Mouse (Mus musculus): ENCODE results near the gene A530016L24Rik. TPM values are rescaled to one million over a fixed set of nuclear protein-coding genes. Genes with fewer than 3 reads are reported as not detected.
A peak's percentile ranks its signal among the peaks of the same experiment; 100 is the strongest.

A530016L24Rik gene
- total and polyA plus RNA-seq, 3 experiments, result 0.27 TPM; not detected in 2

DNA sequence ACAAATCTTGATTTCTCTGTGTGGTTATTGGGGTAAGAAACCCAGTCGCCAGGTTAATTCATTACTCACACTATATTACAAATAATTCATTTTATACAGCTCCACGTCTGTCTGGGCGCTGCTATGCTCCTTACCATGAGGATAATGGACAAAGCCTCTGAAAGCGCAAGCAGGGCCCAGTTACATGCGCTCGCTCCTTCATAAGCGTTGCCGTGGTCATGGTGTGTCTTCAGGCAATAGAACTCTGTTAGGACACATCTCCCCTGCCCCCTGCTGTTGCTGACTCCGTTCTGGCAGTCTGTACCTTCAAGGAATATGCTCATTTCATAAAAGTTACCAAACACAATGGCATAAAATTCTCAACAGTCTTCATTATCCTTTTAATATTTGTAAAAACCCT, 37.4 kb upstream of the A530016L24Rik start:
- ATAC-seq (ENCODE audit: extremely low read depth, insufficient number of reproducible peaks, low FRiP score, poor library complexity, severe bottlenecking), result no peak
- no peak for DNase-seq (ENCODE audit: low spot score)
- H3K4me3 ChIP-seq (ENCODE audit: low read depth, low read length), result no peak overlapping the region
- no peaks in the 10 kb centered on the region for H3K36me3 ChIP-seq (replicated peaks)
- TF ChIP-seq TAL1 (conservative IDR thresholded peaks at IDR 0.05; ENCODE audit: low read depth, low read length) (no peak), GATA1 (IDR thresholded peaks at IDR 0.05; ENCODE audit: borderline replicate concordance, low read length) (no peak), CTCF (IDR thresholded peaks at IDR 0.05; ENCODE audit: low read depth, low read length) (no peak)
- H3K27me3 ChIP-seq (ENCODE audit: insufficient read depth, low read length), result peaks cover 9% of the 10 kb centered on the region; the same call in 1 of the 2 replicates
- peaks cover 6% of the 10 kb centered on the region; the same call in 1 of the 2 replicates for H3K9me3 ChIP-seq (replicated peaks)
- no peaks in the 10 kb centered on the region for H3K4me1 ChIP-seq (ENCODE audit: insufficient read depth, low read depth, low read length)

DNA sequence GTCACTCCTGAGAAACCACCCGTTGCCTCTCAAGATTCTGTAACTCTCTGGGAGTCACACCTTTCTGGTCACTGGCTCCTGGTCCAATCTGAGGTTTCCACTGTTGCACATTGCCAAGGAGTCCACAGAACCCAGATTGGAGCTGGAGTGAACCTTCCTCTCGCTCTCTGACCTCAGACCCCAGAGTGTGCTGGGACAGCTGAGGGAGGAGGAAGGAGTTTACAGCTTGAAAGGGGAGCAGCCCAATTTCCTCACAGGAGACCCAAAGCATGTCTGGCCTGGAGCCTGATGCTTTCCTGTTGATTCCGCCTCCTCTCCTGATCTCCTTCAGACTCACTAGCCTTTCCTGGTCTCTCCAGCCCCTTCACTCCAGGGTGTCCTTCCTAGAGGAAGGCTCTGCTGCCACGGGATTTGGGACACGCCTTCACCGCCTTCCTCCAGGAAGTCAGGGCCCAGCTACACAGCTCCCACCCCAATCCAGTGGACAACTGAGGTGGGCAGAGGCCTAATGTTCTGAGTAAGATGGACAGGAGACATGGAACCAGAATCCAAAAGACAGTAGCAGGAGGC, 33.0 kb upstream of the A530016L24Rik start:
- Histone ChIP-seq H3K4me3 (ENCODE audit: low read depth, low read length) (no peak overlapping the region), H3K36me3 (replicated peaks) (no peaks in the 10 kb centered on the region), H3K9me3 (replicated peaks) (no peaks in the 10 kb centered on the region), H3K27me3 (ENCODE audit: insufficient read depth, low read length) (peaks cover 6% of the 10 kb centered on the region; the same call in 1 of the 2 replicates), H3K4me1 (ENCODE audit: insufficient read depth, low read depth, low read length) (no peaks in the 10 kb centered on the region)
- ATAC-seq (ENCODE audit: extremely low read depth, insufficient number of reproducible peaks, low FRiP score, poor library complexity, severe bottlenecking) (no peak), DNase-seq (ENCODE audit: low spot score) (no peak)
- TF ChIP-seq GATA1 (IDR thresholded peaks at IDR 0.05; ENCODE audit: borderline replicate concordance, low read length) (no peak), CTCF (IDR thresholded peaks at IDR 0.05; ENCODE audit: low read depth, low read length) (no peak), POLR2AphosphoS5 (IDR thresholded peaks at IDR 0.05; ENCODE audit: insufficient replicate concordance, low read depth, low read length) (no peak), TAL1 (conservative IDR thresholded peaks at IDR 0.05; ENCODE audit: low read depth, low read length) (no peak), GATA2 (IDR thresholded peaks at IDR 0.05; ENCODE audit: borderline replicate concordance, low read depth, low read length) (no peak)

DNA sequence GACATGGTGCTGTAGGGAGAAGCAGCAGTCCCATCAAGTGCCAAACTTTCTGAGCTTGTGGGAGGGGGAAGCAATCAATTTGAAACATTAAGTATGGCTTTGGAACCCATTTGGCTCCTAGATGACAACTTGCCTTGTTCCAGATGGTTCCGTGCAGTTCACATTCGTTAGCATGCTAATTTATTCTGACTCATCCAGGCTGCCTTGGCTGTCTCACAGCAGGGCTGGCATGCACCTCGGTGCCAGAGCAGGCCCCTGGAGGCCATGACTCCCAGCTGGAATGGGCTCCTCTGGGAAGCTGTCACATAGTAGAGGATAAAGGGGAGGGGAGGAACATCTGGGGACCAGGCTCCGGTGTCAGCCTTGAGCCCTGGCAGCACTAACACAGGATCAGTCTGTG, 31.4 kb upstream of the A530016L24Rik start:
- Histone ChIP-seq H3K4me1 (ENCODE audit: insufficient read depth, low read depth, low read length) (no peaks in the 10 kb centered on the region), H3K4me3 (ENCODE audit: low read depth, low read length) (no peak overlapping the region), H3K27me3 (ENCODE audit: insufficient read depth, low read length) (peaks cover 6% of the 10 kb centered on the region; the same call in 1 of the 2 replicates), H3K36me3 (replicated peaks) (no peaks in the 10 kb centered on the region), H3K9me3 (replicated peaks) (no peaks in the 10 kb centered on the region)
- TF ChIP-seq GATA2 (IDR thresholded peaks at IDR 0.05; ENCODE audit: borderline replicate concordance, low read depth, low read length) (no peak), POLR2AphosphoS5 (IDR thresholded peaks at IDR 0.05; ENCODE audit: insufficient replicate concordance, low read depth, low read length) (no peak)
- ATAC-seq (ENCODE audit: extremely low read depth, insufficient number of reproducible peaks, low FRiP score, poor library complexity, severe bottlenecking) (no peak), DNase-seq (ENCODE audit: low spot score) (no peak)

DNA sequence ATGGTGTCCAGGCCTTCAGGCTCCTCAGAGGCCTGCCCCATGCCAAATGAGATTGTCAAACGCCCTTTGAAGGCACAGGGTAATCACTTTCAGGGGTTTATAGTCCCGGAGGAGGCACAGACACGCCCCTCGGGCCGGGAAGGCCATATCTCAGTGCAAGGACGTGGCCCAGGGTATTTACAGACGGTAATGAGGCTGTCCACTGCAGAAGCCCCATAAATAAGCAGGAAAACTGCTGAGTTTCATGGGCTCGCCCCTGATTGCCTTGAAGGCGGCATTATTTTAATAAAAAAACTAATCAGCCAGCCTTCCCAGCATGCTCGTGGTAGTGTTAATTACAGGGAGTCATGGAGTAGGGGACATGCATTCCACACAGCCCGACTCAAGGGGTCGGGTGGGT, 26.8 kb upstream of the A530016L24Rik start:
- no peak for ATAC-seq (ENCODE audit: extremely low read depth, insufficient number of reproducible peaks, low FRiP score, poor library complexity, severe bottlenecking)
- H3K4me3 ChIP-seq (ENCODE audit: low read depth, low read length), result no peak overlapping the region
- H3K9me3 ChIP-seq (replicated peaks), result no peaks in the 10 kb centered on the region
- no peak for DNase-seq (ENCODE audit: low spot score)
- no peaks in the 10 kb centered on the region; the same call in 1 of the 2 replicates for H3K27me3 ChIP-seq (ENCODE audit: insufficient read depth, low read length)
- H3K36me3 ChIP-seq (replicated peaks), result no peaks in the 10 kb centered on the region
- TF ChIP-seq GATA1 (IDR thresholded peaks at IDR 0.05; ENCODE audit: borderline replicate concordance, low read length) (no peak), TAL1 (conservative IDR thresholded peaks at IDR 0.05; ENCODE audit: low read depth, low read length) (no peak), POLR2AphosphoS5 (IDR thresholded peaks at IDR 0.05; ENCODE audit: insufficient replicate concordance, low read depth, low read length) (no peak), CTCF (IDR thresholded peaks at IDR 0.05; ENCODE audit: low read depth, low read length) (no peak), GATA2 (IDR thresholded peaks at IDR 0.05; ENCODE audit: borderline replicate concordance, low read depth, low read length) (no peak)
- peaks cover 4% of the 10 kb centered on the region; the same call in 1 of the 2 replicates for H3K4me1 ChIP-seq (ENCODE audit: insufficient read depth, low read depth, low read length)

DNA sequence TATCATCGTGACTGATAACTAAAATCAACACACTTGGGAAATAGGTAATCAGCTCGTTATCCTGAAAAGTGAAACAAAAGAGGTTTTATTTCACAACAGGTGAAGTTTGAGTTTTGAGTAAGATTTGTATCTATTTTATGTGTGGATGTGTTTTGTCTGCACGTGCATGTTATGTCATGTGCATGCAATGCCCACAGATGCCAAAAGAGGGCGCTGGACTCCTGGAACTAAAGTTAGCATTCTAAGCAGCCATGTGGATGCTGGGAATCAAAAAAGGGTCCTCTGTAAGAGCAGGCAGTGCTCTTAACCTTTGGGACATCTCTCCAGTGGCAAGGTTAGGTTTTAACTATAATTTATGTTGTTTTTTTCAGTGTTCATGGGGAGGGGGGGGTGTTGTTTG, 26.0 kb upstream of the A530016L24Rik start:
- no peaks in the 10 kb centered on the region for H3K36me3 ChIP-seq (replicated peaks)
- no peaks in the 10 kb centered on the region for H3K9me3 ChIP-seq (replicated peaks)
- no peak for TF ChIP-seq GATA1 (IDR thresholded peaks at IDR 0.05; ENCODE audit: borderline replicate concordance, low read length)
- TF ChIP-seq CTCF (IDR thresholded peaks at IDR 0.05; ENCODE audit: low read depth, low read length), result peak; percentile 44
- no peak for TF ChIP-seq POLR2AphosphoS5 (IDR thresholded peaks at IDR 0.05; ENCODE audit: insufficient replicate concordance, low read depth, low read length)
- TF ChIP-seq GATA2 (IDR thresholded peaks at IDR 0.05; ENCODE audit: borderline replicate concordance, low read depth, low read length), result no peak
- no peak for TF ChIP-seq TAL1 (conservative IDR thresholded peaks at IDR 0.05; ENCODE audit: low read depth, low read length)
- H3K4me3 ChIP-seq (ENCODE audit: low read depth, low read length), result no peak overlapping the region
- H3K27me3 ChIP-seq (ENCODE audit: insufficient read depth, low read length), result no peaks in the 10 kb centered on the region; the same call in 1 of the 2 replicates
- DNase-seq (ENCODE audit: low spot score), result no peak
- no peak for ATAC-seq (ENCODE audit: extremely low read depth, insufficient number of reproducible peaks, low FRiP score, poor library complexity, severe bottlenecking)
- peaks cover 4% of the 10 kb centered on the region; the same call in 1 of the 2 replicates for H3K4me1 ChIP-seq (ENCODE audit: insufficient read depth, low read depth, low read length)

DNA sequence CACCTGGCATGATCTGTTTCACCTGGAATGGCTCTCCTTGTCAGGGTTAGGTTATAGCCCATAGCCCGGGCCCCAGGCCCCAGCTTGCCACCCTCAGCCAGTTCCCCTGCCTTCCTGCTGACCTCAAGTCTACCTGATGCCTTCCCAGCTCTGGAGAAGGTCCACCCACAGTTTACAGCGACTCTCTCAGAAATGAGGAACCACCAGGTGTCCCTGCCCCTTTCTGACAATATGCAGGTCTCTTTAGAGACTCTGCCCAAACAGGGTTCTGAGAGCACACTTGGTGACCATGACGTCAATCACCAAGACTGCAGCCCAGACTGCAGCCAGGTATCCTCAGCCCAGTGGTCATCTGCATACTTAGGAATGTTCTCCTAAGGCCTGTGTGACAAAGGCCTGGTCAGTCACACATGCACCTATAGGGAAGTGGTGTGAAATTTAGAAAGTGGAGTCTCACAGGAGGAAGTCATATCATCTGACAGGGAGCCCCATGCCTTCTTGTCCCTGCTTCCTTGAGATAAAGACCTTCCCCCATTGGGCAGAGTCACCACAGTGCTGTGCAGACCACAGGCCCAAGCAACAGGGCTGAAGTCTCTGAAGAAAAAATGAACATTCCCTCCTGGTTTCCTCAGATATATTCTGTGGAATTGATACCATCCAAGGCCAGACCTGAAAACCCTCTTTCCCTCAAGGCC, 25.4 kb upstream of the A530016L24Rik start:
- ATAC-seq (ENCODE audit: extremely low read depth, insufficient number of reproducible peaks, low FRiP score, poor library complexity, severe bottlenecking), result peak; percentile 56
- no peaks in the 10 kb centered on the region for H3K36me3 ChIP-seq (replicated peaks)
- DNase-seq (ENCODE audit: low spot score), result no peak
- H3K4me1 ChIP-seq (ENCODE audit: insufficient read depth, low read depth, low read length), result peaks cover 4% of the 10 kb centered on the region; the same call in 1 of the 2 replicates
- no peaks in the 10 kb centered on the region for H3K9me3 ChIP-seq (replicated peaks)
- no peaks in the 10 kb centered on the region; the same call in 1 of the 2 replicates for H3K27me3 ChIP-seq (ENCODE audit: insufficient read depth, low read length)
- TF ChIP-seq CTCF (IDR thresholded peaks at IDR 0.05; ENCODE audit: low read depth, low read length), result no peak
- no peak for TF ChIP-seq GATA2 (IDR thresholded peaks at IDR 0.05; ENCODE audit: borderline replicate concordance, low read depth, low read length)
- TF ChIP-seq GATA1 (IDR thresholded peaks at IDR 0.05; ENCODE audit: borderline replicate concordance, low read length), result no peak
- no peak for TF ChIP-seq TAL1 (conservative IDR thresholded peaks at IDR 0.05; ENCODE audit: low read depth, low read length)
- no peak for TF ChIP-seq POLR2AphosphoS5 (IDR thresholded peaks at IDR 0.05; ENCODE audit: insufficient replicate concordance, low read depth, low read length)
- no peak overlapping the region for H3K4me3 ChIP-seq (ENCODE audit: low read depth, low read length)

All from G1E (cell line).